Mouse (Mus musculus): Measurements from ENCODE around the gene Zfp800. TPM values are rescaled to one million over a fixed set of nuclear protein-coding genes. Genes with fewer than 3 reads are reported as not detected.

Gene Zfp800
- total and polyA plus RNA-seq, 3 experiments = 41.6 to 71.9 (median 43.2) TPM

- Histone ChIP-seq H3K9me3 (replicated peaks; ENCODE audit: insufficient read depth, low read length) (no peaks in the 10 kb centered on the region), H3K4me3 (ENCODE audit: control insufficient read depth in 1 of 2, insufficient read depth in 1 of 2, low read depth in 2 of 2, low read length in 2 of 2) (no peak overlapping the region), H3K27ac (ENCODE audit: control insufficient read depth, low read depth, low read length) (no peak overlapping the region), H3K9ac (ENCODE audit: control insufficient read depth, low read depth, low read length, poor library complexity, severe bottlenecking) (no peak overlapping the region), H3K27me3 (ENCODE audit: control insufficient read depth in 1 of 2, insufficient read depth in 2 of 2, low read length in 2 of 2) (no peaks in the 10 kb centered on the region), H3K36me3 (ENCODE audit: control insufficient read depth in 1 of 2, insufficient read depth in 2 of 2, low read length in 2 of 2) (no peaks in the 10 kb centered on the region), H3K79me2 (ENCODE audit: control insufficient read depth, insufficient read depth, low read length, poor library complexity) (no peaks in the 10 kb centered on the region; the same call in 1 of the 2 replicates), H3K4me1 (ENCODE audit: control insufficient read depth in 1 of 2, insufficient read depth in 2 of 2, low read length in 2 of 2) (no peaks in the 10 kb centered on the region; a peak in 1 of 4 replicates)
- peak; percentile 42 for DNase-seq (ENCODE audit: low read depth, low spot score)
- TF ChIP-seq ZC3H11A (IDR thresholded peaks at IDR 0.05; ENCODE audit: low read depth, low read length) (peak; percentile 16; the same call in 1 of the 2 replicates), USF2 (IDR thresholded peaks at IDR 0.05; ENCODE audit: borderline replicate concordance in 1 of 2, insufficient read depth in 1 of 2, low read depth in 1 of 2, low read length in 2 of 2) (no peak), NRF1 (IDR thresholded peaks at IDR 0.05; ENCODE audit: insufficient read depth, low read depth, low read length, poor library complexity, severe bottlenecking) (no peak), MYC (IDR thresholded peaks at IDR 0.05; ENCODE audit: low read depth, low read length) (no peak), ZMIZ1 (IDR thresholded peaks at IDR 0.05; ENCODE audit: low read depth, low read length) (no peak), SMC3 (IDR thresholded peaks at IDR 0.05; ENCODE audit: low read depth, low read length) (peak; percentile 40), CTCF (IDR thresholded peaks at IDR 0.05 in 2 of 3, conservative IDR thresholded peaks at IDR 0.05 in 1 of 3; ENCODE audit: control insufficient read depth in 1 of 3, insufficient read depth in 1 of 3, low read depth in 2 of 3, low read length in 3 of 3, poor library complexity in 1 of 3, severe bottlenecking in 1 of 3) (peak; percentile 35 to 37 (median 35); a peak in 4 of 6 replicates), RAD21 (IDR thresholded peaks at IDR 0.05; ENCODE audit: low read depth, low read length) (peak; percentile 30), MEF2A (IDR thresholded peaks at IDR 0.05; ENCODE audit: extremely low read depth, insufficient replicate concordance, low read depth, low read length, poor library complexity, severe bottlenecking) (no peak), E2F4 (IDR thresholded peaks at IDR 0.05; ENCODE audit: borderline replicate concordance, low read depth, low read length) (no peak), TCF12 (IDR thresholded peaks at IDR 0.05; ENCODE audit: low read depth, low read length) (no peak), POLR2AphosphoS2 (IDR thresholded peaks at IDR 0.05; ENCODE audit: low read length) (no peak), USF1 (IDR thresholded peaks at IDR 0.05; ENCODE audit: low read depth, low read length) (no peak), RCOR1 (IDR thresholded peaks at IDR 0.05; ENCODE audit: low read depth, low read length) (no peak)
Observed at GRCm38 (mm10) chr6:28398726-28399125, 921 bp upstream of the Zfp800 start.

- TF ChIP-seq MAFK (IDR thresholded peaks at IDR 0.05; ENCODE audit: borderline replicate concordance, low read depth, low read length) (no peak), RCOR1 (IDR thresholded peaks at IDR 0.05; ENCODE audit: low read depth, low read length) (no peak), MYB (IDR thresholded peaks at IDR 0.05; ENCODE audit: low read depth, low read length) (no peak), SIN3A (IDR thresholded peaks at IDR 0.05; ENCODE audit: low read length) (no peak; the same call in 1 of the 2 replicates), GATA1 (IDR thresholded peaks at IDR 0.05; ENCODE audit: low read depth, low read length) (peak; percentile 55), MEF2A (IDR thresholded peaks at IDR 0.05; ENCODE audit: extremely low read depth, insufficient replicate concordance, low read depth, low read length, poor library complexity, severe bottlenecking) (no peak), SMC3 (IDR thresholded peaks at IDR 0.05; ENCODE audit: low read depth, low read length) (no peak), POLR2AphosphoS5 (IDR thresholded peaks at IDR 0.05; ENCODE audit: borderline replicate concordance, low read depth, low read length) (no peak), NELFE (IDR thresholded peaks at IDR 0.05; ENCODE audit: low read depth, low read length) (no peak; the same call in 1 of the 2 replicates), ZKSCAN1 (IDR thresholded peaks at IDR 0.05; ENCODE audit: low read depth, low read length) (no peak), ELF1 (IDR thresholded peaks at IDR 0.05; ENCODE audit: low read depth, low read length) (peak; percentile 44; the same call in 1 of the 2 replicates), MYC (IDR thresholded peaks at IDR 0.05; ENCODE audit: low read depth, low read length) (0 out of 2 replicates have a peak, but pooled peaks have one; percentile 2), ZC3H11A (IDR thresholded peaks at IDR 0.05; ENCODE audit: low read depth, low read length) (no peak), USF2 (IDR thresholded peaks at IDR 0.05; ENCODE audit: borderline replicate concordance in 1 of 2, insufficient read depth in 1 of 2, low read depth in 1 of 2, low read length in 2 of 2) (no peak), RAD21 (IDR thresholded peaks at IDR 0.05; ENCODE audit: low read depth, low read length) (no peak), TCF12 (IDR thresholded peaks at IDR 0.05; ENCODE audit: low read depth, low read length) (no peak), TBP (IDR thresholded peaks at IDR 0.05; ENCODE audit: low read depth, low read length) (0 out of 2 replicates have a peak, but pooled peaks have one; percentile 47), CTCF (IDR thresholded peaks at IDR 0.05 in 2 of 3, conservative IDR thresholded peaks at IDR 0.05 in 1 of 3; ENCODE audit: control insufficient read depth in 1 of 3, insufficient read depth in 1 of 3, low read depth in 2 of 3, low read length in 3 of 3, poor library complexity in 1 of 3, severe bottlenecking in 1 of 3) (no peak), POLR2A (IDR thresholded peaks at IDR 0.05; ENCODE audit: control insufficient read depth in 1 of 2, insufficient read depth in 1 of 2, low read depth in 1 of 2, low read length in 2 of 2, poor library complexity in 1 of 2) (peak in 1 of 2 experiments; percentile 74; a peak in 2 of 4 replicates), NRF1 (IDR thresholded peaks at IDR 0.05; ENCODE audit: insufficient read depth, low read depth, low read length, poor library complexity, severe bottlenecking) (peak; percentile 74), KAT2A (conservative IDR thresholded peaks at IDR 0.05; ENCODE audit: low read depth, low read length) (no peak), MAX (IDR thresholded peaks at IDR 0.05; ENCODE audit: low read length) (peak; percentile 39; the same call in 1 of the 2 replicates)
- Histone ChIP-seq H3K4me1 (ENCODE audit: control insufficient read depth in 1 of 2, insufficient read depth in 2 of 2, low read length in 2 of 2) (no peaks in the 10 kb centered on the region; a peak in 1 of 4 replicates), H3K9ac (ENCODE audit: control insufficient read depth, low read depth, low read length, poor library complexity, severe bottlenecking) (peak overlapping the region; percentile 74), H3K4me3 (ENCODE audit: control insufficient read depth in 1 of 2, insufficient read depth in 1 of 2, low read depth in 2 of 2, low read length in 2 of 2) (peak overlapping the region; percentile 61 to 63), H3K9me3 (replicated peaks; ENCODE audit: insufficient read depth, low read length) (no peaks in the 10 kb centered on the region), H3K27ac (ENCODE audit: control insufficient read depth, low read depth, low read length) (peak overlapping the region; percentile 64), H3K79me2 (ENCODE audit: control insufficient read depth, insufficient read depth, low read length, poor library complexity) (no peaks in the 10 kb centered on the region; the same call in 1 of the 2 replicates), H3K27me3 (ENCODE audit: control insufficient read depth in 1 of 2, insufficient read depth in 2 of 2, low read length in 2 of 2) (no peaks in the 10 kb centered on the region), H3K36me3 (ENCODE audit: control insufficient read depth in 1 of 2, insufficient read depth in 2 of 2, low read length in 2 of 2) (no peaks in the 10 kb centered on the region)
- peak; percentile 87 for DNase-seq (ENCODE audit: low read depth, low spot score)
Observed at GRCm38 (mm10) chr6:28396853-28397457, 850 bp downstream of the Zfp800 start.

Data from MEL (cell line).